Mouse (Mus musculus): ENCODE data around the gene Rbfox3. TPM values are rescaled to one million over a fixed set of nuclear protein-coding genes. Genes with fewer than 3 reads are reported as not detected.

Rbfox3 gene
- polyA plus RNA-seq, 1 experiment from 2014 or later, result 0.60 TPM

GRCm38 (mm10) chr11:118604206-118604605 lies 307.2 kb downstream of the Rbfox3 start:
- 62% methylated on average over 6 of the region's 6 CpGs for WGBS
- H3K9me3 ChIP-seq, result no peaks in the 10 kb centered on the region
- H3K36me3 ChIP-seq, result no peaks in the 10 kb centered on the region
- DNase-seq (ENCODE audit: low spot score), result no peak
- H3K4me3 ChIP-seq, result no peak overlapping the region
- H3K27ac ChIP-seq, result no peak overlapping the region
- H3K27me3 ChIP-seq (ENCODE audit: insufficient read depth, poor library complexity, severe bottlenecking), result peaks cover 61% of the 10 kb centered on the region
- H3K4me1 ChIP-seq, result no peaks in the 10 kb centered on the region

- DNase-seq (ENCODE audit: low spot score), result peak; percentile 88
- Histone ChIP-seq H3K4me3 (no peak overlapping the region), H3K9me3 (no peaks in the 10 kb centered on the region), H3K27me3 (ENCODE audit: insufficient read depth, poor library complexity, severe bottlenecking) (peaks cover 61% of the 10 kb centered on the region), H3K27ac (no peak overlapping the region), H3K36me3 (no peaks in the 10 kb centered on the region), H3K4me1 (no peaks in the 10 kb centered on the region)
- WGBS, result 2% methylated on average over 10 of the region's 10 CpGs
Measured at GRCm38 (mm10) chr11:118603126-118603525, 308.3 kb downstream of the Rbfox3 start.

GRCm38 (mm10) chr11:118601484-118601883 lies 309.9 kb downstream of the Rbfox3 start:
- H3K27ac ChIP-seq, result no peak overlapping the region
- H3K9me3 ChIP-seq, result no peaks in the 10 kb centered on the region
- no peak overlapping the region for H3K4me3 ChIP-seq
- no peak for DNase-seq (ENCODE audit: low spot score)
- WGBS, result 59% methylated on average over 9 of the region's 9 CpGs
- no peaks in the 10 kb centered on the region for H3K4me1 ChIP-seq
- no peaks in the 10 kb centered on the region for H3K36me3 ChIP-seq
- peaks cover 56% of the 10 kb centered on the region for H3K27me3 ChIP-seq (ENCODE audit: insufficient read depth, poor library complexity, severe bottlenecking)

GRCm38 (mm10) chr11:118600168-118600567 lies 311.2 kb downstream of the Rbfox3 start:
- Histone ChIP-seq H3K9me3 (no peaks in the 10 kb centered on the region), H3K27ac (no peak overlapping the region), H3K4me1 (no peaks in the 10 kb centered on the region), H3K36me3 (no peaks in the 10 kb centered on the region), H3K27me3 (ENCODE audit: insufficient read depth, poor library complexity, severe bottlenecking) (peaks cover 56% of the 10 kb centered on the region), H3K4me3 (no peak overlapping the region)
- WGBS, result 4% methylated on average over 9 of the region's 9 CpGs
- no peak for DNase-seq (ENCODE audit: low spot score)

DNA sequence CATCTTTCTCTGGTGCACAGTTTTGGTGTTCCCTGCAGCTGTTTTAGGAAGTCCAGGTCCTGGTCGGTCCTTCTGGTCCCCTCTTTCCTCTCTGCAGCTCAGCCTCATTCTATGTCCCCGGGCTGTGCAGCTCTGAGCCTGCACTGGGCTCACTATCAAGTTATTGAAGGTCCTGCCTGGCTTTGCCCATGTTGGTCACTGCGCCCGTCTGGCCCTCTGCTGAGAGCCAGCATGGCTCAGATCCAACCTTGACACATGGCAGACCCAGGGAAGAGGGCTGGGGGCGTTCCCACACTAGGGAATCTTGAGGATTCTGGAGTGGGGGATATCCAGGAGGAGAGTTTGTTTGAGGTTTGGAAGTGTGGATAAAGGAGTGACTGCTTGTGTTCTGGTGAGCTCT lies 312.7 kb downstream of the Rbfox3 start:
- Histone ChIP-seq H3K27ac (no peak overlapping the region), H3K9me3 (no peaks in the 10 kb centered on the region), H3K4me1 (no peaks in the 10 kb centered on the region), H3K4me3 (no peak overlapping the region), H3K27me3 (ENCODE audit: insufficient read depth, poor library complexity, severe bottlenecking) (peaks cover 56% of the 10 kb centered on the region), H3K36me3 (no peaks in the 10 kb centered on the region)
- no peak for DNase-seq (ENCODE audit: low spot score)
- 64% methylated on average over 5 of the region's 5 CpGs for WGBS

- H3K4me1 ChIP-seq, result no peaks in the 10 kb centered on the region
- 5% methylated on average over 15 of the region's 15 CpGs for WGBS
- 0 out of 2 replicates have a peak, but pooled peaks cover 2% of the 10 kb centered on the region for H3K27me3 ChIP-seq (ENCODE audit: insufficient read depth, poor library complexity, severe bottlenecking)
- no peaks in the 10 kb centered on the region for H3K36me3 ChIP-seq
- no peak overlapping the region for H3K4me3 ChIP-seq
- H3K9me3 ChIP-seq, result no peaks in the 10 kb centered on the region
- peak; percentile 92 for DNase-seq (ENCODE audit: low spot score)
- H3K27ac ChIP-seq, result no peak overlapping the region
Measured at GRCm38 (mm10) chr11:118584826-118585225, 326.6 kb downstream of the Rbfox3 start.

DNA sequence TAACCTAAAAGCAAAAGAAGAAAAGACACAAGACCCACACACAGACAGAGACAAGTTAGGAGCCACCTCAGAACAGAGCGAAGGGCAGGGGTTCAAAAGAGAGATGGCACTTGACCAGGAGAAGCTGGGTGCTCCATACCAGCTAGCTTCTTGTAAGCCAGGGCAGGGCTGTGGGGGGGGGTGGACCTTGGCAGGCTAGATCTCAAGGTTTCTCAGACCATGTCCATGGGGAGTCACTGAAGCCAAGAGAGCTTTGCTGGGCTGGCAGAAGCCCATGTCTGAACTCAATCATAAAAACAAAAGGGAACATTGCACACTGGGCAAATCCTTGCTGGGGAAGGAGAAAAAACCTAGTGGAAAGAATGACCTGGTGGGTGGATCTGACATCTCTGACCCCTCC lies 327.4 kb downstream of the Rbfox3 start:
- Histone ChIP-seq H3K9me3 (no peaks in the 10 kb centered on the region), H3K36me3 (no peaks in the 10 kb centered on the region), H3K4me1 (no peaks in the 10 kb centered on the region), H3K27me3 (ENCODE audit: insufficient read depth, poor library complexity, severe bottlenecking) (0 out of 2 replicates have a peak, but pooled peaks cover 5% of the 10 kb centered on the region), H3K27ac (no peak overlapping the region), H3K4me3 (no peak overlapping the region)
- no peak for DNase-seq (ENCODE audit: low spot score)
- WGBS, result 89% methylated on average over 1 of the region's 1 CpGs

DNA sequence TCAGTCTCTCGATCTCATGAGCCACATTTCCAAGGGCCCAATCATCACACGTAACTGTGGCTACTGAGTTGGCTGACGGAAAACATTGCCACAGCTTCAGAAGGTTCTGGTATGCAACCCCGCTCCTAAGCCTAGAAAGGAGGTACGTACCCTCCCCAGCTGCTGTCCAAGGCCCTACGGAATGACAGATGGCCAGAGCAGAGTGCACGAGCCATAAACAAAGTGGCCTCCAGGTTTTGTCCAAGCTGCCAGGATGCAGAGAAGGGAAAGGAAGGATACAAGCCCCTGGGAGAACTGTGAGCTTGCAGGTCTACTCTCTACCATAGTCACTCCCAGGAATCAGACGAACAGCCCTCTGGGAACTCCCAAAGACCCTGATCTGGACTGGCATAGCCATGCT lies 327.8 kb downstream of the Rbfox3 start:
- Histone ChIP-seq H3K36me3 (no peaks in the 10 kb centered on the region), H3K4me1 (no peaks in the 10 kb centered on the region), H3K9me3 (no peaks in the 10 kb centered on the region), H3K27ac (no peak overlapping the region), H3K27me3 (ENCODE audit: insufficient read depth, poor library complexity, severe bottlenecking) (0 out of 2 replicates have a peak, but pooled peaks cover 9% of the 10 kb centered on the region), H3K4me3 (no peak overlapping the region)
- no peak for DNase-seq (ENCODE audit: low spot score)
- 78% methylated on average over 8 of the region's 8 CpGs for WGBS

DNA sequence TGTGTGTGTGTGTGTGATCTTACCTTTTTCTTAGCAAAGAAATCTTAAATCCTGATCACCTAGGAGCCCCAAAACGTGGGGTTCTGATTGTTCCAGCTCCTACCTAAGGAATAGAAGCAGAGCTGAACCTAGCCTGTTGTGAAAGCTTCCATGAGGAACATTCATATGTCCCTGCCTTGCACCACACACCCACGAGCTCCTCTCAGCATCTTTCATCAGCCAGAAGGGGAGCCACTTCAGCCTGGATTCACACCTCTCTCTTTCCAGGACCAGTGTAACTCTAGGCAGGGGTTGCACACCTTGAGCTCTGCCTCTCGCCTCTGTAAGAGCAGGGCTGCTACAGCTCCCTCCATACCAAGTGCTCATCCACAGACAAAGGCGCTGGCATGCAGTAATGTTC lies 330.4 kb downstream of the Rbfox3 start:
- peaks cover 32% of the 10 kb centered on the region for H3K27me3 ChIP-seq (ENCODE audit: insufficient read depth, poor library complexity, severe bottlenecking)
- H3K36me3 ChIP-seq, result no peaks in the 10 kb centered on the region
- H3K27ac ChIP-seq, result no peak overlapping the region
- no peak overlapping the region for H3K4me3 ChIP-seq
- WGBS, result 44% methylated on average over 4 of the region's 4 CpGs
- no peaks in the 10 kb centered on the region for H3K9me3 ChIP-seq
- H3K4me1 ChIP-seq, result no peaks in the 10 kb centered on the region
- DNase-seq (ENCODE audit: low spot score), result no peak

- WGBS, result 74% methylated on average over 8 of the region's 8 CpGs
- DNase-seq (ENCODE audit: low spot score), result no peak
- Histone ChIP-seq H3K27me3 (ENCODE audit: insufficient read depth, poor library complexity, severe bottlenecking) (peaks cover 45% of the 10 kb centered on the region), H3K36me3 (no peaks in the 10 kb centered on the region), H3K4me1 (no peaks in the 10 kb centered on the region), H3K9me3 (no peaks in the 10 kb centered on the region), H3K27ac (no peak overlapping the region), H3K4me3 (no peak overlapping the region)
Measured at GRCm38 (mm10) chr11:118579622-118580021, 331.8 kb downstream of the Rbfox3 start.

- no peaks in the 10 kb centered on the region for H3K9me3 ChIP-seq
- WGBS, result 69% methylated on average over 15 of the region's 15 CpGs
- DNase-seq (ENCODE audit: low spot score), result no peak
- no peak overlapping the region for H3K4me3 ChIP-seq
- no peak overlapping the region for H3K27ac ChIP-seq
- H3K27me3 ChIP-seq (ENCODE audit: insufficient read depth, poor library complexity, severe bottlenecking), result peaks cover 67% of the 10 kb centered on the region
- no peaks in the 10 kb centered on the region for H3K4me1 ChIP-seq
- no peaks in the 10 kb centered on the region for H3K36me3 ChIP-seq
Measured at GRCm38 (mm10) chr11:118577271-118577670, 334.1 kb downstream of the Rbfox3 start.

- no peaks in the 10 kb centered on the region for H3K9me3 ChIP-seq
- no peaks in the 10 kb centered on the region for H3K4me1 ChIP-seq
- no peak overlapping the region for H3K27ac ChIP-seq
- no peak for DNase-seq (ENCODE audit: low spot score)
- H3K27me3 ChIP-seq (ENCODE audit: insufficient read depth, poor library complexity, severe bottlenecking), result peaks cover 73% of the 10 kb centered on the region
- H3K36me3 ChIP-seq, result no peaks in the 10 kb centered on the region
- no peak overlapping the region for H3K4me3 ChIP-seq
- WGBS, result 60% methylated on average over 8 of the region's 8 CpGs
Measured at GRCm38 (mm10) chr11:118576611-118577010, 334.8 kb downstream of the Rbfox3 start.

- no peak for DNase-seq (ENCODE audit: low spot score)
- Histone ChIP-seq H3K9me3 (no peaks in the 10 kb centered on the region), H3K36me3 (no peaks in the 10 kb centered on the region), H3K27ac (no peak overlapping the region), H3K27me3 (ENCODE audit: insufficient read depth, poor library complexity, severe bottlenecking) (peaks cover 95% of the 10 kb centered on the region), H3K4me3 (no peak overlapping the region), H3K4me1 (peaks cover 11% of the 10 kb centered on the region)
- 68% methylated on average over 5 of the region's 5 CpGs for WGBS
Measured at GRCm38 (mm10) chr11:118574418-118574817, 337.0 kb downstream of the Rbfox3 start.

GRCm38 (mm10) chr11:118573569-118573968 lies 337.8 kb downstream of the Rbfox3 start:
- 0% methylated on average over 3 of the region's 3 CpGs for WGBS
- peaks cover 19% of the 10 kb centered on the region for H3K4me1 ChIP-seq

More at GRCm38 (mm10) chr11:118573569-118573968, 337.8 kb downstream of the Rbfox3 start:
- Histone ChIP-seq H3K27me3 (ENCODE audit: insufficient read depth, poor library complexity, severe bottlenecking) (peaks cover 97% of the 10 kb centered on the region), H3K4me3 (no peak overlapping the region), H3K9me3 (no peaks in the 10 kb centered on the region), H3K36me3 (no peaks in the 10 kb centered on the region), H3K27ac (no peak overlapping the region)
- DNase-seq (ENCODE audit: low spot score), result no peak

Data from heart, embryonic 10.5 days (tissue).